Mouse (Mus musculus) adipocyte (in vitro differentiated cells): Measurements from ENCODE around the gene L1td1.
A peak's percentile ranks its signal among the peaks of the same experiment; 100 is the strongest.
"Not testable (repeated sequence)": the region's sequence is repeated elsewhere in the genome, so short reads cannot be mapped to it uniquely, and the experiment has no call there.

ENCODE experiments used
- DNase-seq: peaks from one replicate; pipeline ENCODE4 v3.0.0-alpha.2; 2016; ENCODE audit warnings: low spot score

Gene L1td1

DNA sequence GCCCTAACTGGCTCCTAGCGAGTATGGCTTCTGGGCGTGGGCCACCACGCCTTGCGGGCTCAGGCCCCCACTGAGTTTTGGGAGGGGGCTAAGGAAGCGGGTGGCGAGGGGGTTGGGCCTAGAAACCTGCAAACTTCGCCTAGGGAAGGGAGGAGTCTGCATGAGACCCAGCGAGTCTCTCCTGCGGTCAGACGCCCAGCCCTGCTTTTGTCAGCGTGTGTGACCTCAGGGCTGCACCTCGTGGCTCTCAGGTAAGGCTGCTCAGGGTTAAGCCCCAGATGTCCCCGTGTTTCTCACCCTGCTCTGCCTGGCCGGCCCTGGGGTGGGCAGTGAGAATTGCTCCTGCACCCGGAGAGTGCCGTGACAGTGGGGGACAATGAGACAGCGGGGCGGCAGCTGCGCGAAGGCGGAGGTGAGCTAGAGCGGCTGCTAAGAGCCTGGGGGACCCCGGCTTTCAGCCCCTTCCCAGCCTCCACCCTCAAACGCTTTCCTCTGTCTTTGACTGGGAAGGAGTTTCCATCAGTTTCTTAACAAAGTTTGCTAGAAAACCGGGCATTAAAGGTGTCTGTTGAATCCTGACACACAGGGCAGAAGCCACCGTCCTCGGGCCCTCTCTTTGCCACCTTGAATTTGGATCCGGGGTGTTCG lies at the start of gene L1td1:
Gene L1td1 (plus strand): TSS at position 145 of the 648 bp plus-strand sequence.
- DNase-seq = no peak

DNA sequence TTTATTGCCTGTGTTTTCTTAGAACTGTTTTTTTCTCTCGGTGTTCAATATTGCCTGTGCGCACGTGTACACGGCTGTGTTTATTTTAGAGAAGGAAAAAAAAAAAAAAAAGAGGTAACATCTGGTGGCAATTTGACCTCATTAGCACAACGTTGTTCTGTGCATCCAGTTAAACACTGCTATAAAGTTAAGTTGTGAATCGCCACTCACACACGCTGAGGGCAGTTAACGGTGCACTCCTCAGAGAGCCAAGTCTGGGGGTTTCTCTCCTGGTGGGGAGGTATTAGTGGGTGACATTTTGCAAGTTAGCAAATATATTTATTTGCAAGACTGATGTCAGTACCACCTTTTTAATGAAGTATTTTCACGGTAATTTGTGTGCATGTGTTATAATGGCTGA lies 49.0 kb upstream of the L1td1 start:
- no peak for DNase-seq

- no peak for DNase-seq
Measured at GRCm38 (mm10) chr4:98686678-98687267, 39.8 kb upstream of the L1td1 start.

GRCm38 (mm10) chr4:98688116-98688515 lies 38.4 kb upstream of the L1td1 start:
- DNase-seq = no peak

GRCm38 (mm10) chr4:98688520-98688919 lies 38.0 kb upstream of the L1td1 start:
- DNase-seq = no peak

DNA sequence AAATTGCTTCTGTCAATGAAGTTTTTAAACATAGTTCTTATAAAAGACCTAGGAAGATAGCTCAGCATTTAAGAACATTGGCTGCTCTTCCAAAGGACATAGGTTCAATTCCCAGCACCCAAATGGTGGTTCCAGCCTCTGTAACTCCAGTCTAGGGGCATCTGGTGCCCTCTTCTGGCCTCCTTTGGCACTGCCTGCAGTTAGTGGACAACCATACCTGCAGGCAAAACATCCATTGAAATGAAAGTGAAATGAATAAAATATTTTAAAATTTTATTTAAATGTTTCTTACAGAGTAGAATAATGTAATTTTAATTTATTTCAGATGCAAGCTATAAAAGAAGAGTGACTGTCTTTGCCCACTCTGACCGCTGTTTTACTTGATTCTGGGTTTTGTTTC lies 36.5 kb upstream of the L1td1 start:
- DNase-seq = no peak

DNA sequence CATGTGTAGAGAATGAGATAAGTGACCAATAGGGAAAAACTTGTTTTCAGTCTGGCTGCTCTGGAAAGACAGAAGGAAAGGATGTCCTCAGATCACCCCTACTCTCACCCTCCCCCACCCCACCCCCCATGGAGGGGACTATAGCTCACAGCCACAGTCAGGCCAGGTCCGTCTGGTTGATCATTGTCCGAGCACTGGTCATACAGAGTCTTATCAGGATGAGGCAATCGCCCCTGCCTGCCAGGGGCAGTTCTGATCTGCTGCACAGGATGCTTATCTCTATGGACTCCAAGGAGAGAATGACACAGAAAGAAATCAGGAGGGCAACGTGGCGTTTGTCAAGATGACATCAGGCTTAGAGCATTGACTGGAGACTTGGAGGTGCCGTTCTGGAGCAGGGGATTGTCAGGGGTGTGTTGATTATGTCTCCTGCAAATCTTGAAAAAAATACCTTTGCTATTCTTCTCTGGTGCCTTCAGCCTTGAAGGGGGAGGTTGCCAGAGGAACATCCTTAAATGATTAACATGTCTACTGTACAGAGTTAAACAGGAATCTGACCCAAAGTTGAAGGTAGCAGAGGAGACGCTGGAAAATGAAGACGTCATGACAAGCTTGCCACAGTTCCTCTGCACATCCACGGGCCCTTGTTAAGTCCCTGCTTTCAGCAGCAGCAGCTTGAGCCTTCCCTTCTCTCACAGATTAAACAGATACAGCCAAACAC lies 32.9 kb upstream of the L1td1 start:
- DNase-seq = no peak

DNA sequence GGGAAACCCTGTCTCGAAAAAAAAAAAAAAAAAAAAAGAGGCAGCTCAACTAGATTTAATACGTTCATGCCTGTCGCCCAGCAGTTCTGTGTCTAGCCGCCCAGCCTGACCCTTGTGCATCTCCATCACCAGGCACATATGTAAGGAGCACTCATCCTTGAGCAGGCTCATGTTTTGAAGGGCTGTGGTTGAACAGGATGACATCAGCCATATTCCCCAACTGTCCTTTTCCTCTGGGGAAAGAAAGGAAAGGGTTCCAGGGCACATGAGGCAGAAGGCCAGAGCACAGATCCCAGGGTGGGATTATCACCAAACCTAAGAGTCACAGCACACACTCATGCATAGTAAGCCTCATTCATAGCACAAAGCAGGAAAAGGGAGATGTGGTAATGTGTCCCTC lies 28.6 kb upstream of the L1td1 start:
- DNase-seq = no peak

DNA sequence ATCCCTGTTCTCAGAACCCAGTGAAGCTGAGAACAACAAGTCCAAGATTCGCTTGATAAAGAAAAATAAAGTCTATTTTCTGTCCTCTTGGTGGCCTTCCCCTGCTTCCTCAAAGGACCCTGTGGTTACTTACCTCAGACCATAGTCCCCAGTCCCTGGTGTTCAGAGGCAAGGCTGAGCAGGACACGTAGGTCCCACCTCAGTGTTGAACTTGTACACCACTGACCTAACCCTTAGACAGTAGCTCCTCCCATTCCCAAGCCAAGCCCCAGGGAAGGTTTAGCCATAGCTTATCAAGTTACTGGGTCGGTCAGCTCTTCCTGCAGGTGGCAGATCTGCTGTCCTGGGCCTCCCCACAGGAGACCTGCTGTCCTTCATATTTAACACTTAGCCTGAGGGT lies 27.6 kb upstream of the L1td1 start:
- DNase-seq = peak; percentile 9

DNA sequence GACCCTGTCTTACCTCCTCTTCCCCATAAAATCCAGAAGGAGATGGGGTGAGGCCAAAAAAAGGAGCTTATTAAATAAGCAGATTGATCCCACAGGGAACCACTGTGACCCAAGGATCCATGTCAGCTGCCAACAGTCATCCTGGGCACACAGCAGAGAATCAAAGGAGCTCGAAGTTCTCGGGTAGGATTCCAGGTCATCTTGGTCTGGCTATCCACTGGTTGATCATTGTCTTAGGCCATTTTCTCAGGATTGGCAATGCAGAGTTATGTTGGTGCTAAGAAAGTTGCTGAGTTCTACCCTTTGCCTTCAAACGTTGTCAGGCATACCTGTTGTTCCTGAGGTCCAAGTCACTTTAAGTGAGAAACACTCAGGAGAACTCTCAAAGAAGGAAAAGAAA lies 26.4 kb upstream of the L1td1 start:
- DNase-seq = no peak

DNA sequence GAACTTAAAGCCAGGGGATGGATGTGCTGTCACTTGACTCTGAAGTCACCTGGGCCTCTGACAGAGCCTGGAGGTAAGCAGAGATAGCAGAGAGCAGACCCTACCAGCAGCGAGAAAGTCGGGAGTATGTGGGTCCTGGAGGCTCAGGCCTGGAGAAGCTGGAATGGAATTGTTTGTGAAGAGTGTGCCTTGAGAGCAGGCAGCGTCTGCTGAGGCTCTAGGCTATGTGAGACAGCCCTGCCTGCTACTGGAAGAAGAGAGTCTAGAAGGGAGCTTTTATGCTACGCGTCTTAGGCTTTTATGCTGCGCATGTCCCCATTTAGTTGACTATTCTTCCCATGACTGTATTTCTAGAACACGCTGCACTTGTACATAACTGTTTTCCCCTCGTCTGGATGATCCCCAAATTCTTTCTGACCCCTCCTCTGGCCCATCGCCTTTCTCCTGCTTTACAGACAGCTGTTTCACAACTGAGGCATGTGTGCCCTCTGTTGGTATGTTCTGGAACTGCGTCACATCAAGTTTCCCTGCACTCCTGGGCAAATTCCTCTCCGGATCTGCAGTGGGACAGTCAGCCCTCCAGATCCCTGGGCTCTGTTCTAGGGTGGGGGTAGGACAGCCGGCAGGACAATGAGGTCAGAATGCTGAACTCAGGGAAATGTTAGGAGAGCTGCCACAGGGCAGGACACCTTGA lies 24.2 kb upstream of the L1td1 start:
- peak; percentile 83 for DNase-seq

DNA sequence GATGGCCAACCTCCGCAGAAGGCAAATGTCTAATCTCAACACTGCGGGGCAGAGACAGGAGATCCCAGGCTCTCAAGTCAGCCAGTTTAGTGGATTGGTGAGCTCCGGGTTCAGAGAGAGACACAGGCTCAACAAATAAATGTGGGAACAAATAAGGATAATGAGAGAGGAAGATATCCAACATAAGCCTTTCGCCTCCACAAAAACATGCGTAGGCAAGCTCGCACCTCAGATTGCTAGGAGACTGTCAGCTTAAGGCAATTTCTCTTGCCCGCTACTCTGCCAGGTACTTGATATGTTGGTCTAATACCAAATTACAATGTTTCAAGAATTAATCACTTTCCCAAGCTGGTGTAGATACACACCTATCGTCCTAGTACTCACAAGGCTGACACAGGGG lies 15.6 kb upstream of the L1td1 start:
- no peak for DNase-seq

- no peak for DNase-seq
Measured at GRCm38 (mm10) chr4:98717735-98718546, 8.6 kb upstream of the L1td1 start.

- no peak for DNase-seq
Measured at GRCm38 (mm10) chr4:98718547-98718917, 8.0 kb upstream of the L1td1 start.

DNA sequence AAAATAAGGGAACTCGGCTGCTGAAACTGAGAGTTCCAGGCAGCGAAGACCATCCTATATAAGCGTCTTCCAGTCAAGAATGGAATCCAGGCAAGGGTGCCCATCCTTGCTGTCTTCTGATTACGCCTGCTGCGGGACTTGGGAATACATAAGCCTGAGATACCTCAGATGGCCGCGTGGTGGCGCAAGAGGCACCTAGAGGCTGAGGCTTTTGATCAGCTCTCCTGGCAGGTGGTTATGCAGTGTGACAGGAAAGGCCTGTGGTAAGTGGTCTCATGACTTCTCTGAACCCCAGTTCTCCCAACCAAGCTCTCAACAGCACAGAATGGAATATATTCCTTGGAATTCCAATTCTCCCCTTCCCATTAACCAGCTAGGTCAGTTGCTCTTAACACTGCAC lies 4.1 kb upstream of the L1td1 start:
- no peak for DNase-seq

GRCm38 (mm10) chr4:98724682-98725081 lies 1.9 kb upstream of the L1td1 start:
- not testable (repeated sequence) for DNase-seq

DNA sequence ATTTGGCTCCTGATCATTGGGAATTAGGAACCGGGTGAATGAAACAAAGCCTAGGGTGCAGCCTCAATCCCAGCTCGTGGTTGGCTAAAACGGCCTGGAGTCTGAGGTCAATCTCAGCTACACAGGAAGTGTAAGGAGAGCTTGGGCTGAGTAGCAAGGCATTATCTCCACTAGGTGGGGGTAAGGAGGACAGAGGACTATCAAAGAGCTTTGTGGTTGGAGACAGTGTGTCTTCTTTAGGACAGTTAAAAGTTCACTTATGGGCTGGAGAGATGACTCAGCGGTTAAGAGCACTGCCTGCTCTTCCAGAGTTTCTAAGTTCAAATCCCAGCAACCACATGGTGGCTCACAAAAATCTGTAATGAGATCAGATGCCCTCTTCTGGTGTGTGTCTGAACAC lies 1.1 kb upstream of the L1td1 start:
- DNase-seq = peak; percentile 28

DNA sequence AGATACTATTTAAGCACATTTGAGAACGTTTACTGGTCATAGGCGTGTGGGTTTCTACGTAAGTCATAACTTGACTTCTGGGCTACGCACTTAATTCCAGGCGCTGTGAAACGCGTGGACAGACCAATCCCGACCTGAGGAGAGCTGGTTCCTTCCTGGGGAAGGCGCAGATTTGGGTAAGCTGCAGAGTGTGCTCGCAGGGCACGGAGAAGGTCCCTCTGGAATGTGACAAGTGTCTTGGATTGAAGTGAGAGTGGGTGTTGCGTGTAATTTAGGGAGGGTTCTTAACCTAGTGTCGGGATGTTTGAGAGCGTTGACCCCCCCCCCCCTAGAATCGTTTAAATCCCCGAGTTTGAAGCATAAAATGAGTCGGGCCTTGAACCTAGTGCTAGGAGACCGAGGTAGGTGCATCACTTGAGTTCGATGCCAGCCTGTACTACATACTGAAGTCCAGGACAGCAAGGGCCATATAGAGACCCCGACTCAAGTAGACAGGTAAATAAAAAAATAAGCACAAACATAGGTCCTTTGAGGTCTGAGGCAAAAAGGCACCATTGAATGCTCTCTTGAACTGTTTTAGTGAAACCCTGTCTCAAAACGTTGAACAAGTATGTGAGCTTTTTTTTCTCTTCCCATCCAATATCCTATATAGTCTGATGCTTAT lies 893 bp downstream of the L1td1 start:
- DNase-seq = no peak

DNA sequence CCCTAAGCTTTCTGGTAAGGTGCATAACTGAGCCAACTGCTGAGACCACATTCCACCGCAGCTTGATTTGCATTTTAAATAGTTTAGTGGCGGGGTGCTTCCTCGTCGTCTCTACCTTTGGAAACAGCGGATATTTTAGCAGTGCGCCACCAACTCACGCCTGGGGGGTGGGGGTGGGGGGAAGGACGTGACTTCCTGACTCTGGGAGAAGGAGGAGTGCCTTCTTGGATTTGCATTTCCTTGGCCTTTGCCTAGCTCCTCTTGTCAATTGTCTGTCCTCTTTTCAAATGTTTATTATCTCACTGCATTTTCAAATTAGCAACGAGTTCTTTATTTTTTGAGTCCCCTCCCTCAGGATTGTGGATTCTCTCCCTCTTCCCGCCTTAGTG lies 1.4 kb downstream of the L1td1 start:
- DNase-seq = no peak

- DNase-seq = no peak
Measured at GRCm38 (mm10) chr4:98728716-98729115, 2.2 kb downstream of the L1td1 start.

DNA sequence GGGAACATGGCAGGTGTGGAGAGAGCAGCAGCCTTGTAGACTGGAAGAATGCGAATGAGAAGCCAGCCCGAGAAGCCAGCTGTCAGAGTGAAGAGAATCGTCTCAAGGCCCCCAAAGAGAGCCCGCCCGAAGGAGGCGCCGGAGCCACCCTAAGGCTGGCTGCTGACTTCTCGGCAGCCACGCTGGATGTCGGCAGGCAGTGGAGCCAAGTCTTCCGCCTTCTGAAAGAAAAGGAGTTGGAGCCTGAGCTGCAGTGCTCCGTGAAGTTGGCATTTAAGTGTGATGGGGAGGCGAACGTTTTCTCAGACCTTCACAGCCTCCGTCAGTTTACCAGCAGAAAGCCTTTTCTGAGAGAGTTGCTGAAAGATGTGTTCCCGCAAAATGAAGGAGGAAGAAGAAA lies 7.1 kb downstream of the L1td1 start:
- DNase-seq = no peak

DNA sequence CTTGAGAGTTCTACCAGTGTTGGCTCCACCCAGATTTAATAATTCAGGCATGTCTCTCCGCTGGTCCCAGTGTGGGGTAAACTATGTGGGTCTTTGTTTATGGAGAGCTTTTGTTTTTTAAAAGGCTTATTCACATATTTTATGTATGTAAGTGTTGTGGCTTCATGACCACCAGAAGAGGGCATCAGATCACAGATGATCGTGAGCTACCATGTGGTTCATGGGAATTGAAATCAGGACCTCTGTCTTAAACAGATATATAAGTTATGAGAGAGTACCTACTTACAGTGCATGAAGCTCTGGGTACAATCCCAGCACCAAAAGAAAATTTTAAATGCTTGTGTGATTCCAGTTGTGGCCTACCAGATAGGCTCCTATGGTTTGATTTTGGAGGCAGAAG lies 13.2 kb downstream of the L1td1 start:
- peak; percentile 14 for DNase-seq
